Mouse (Mus musculus): Measurements from ENCODE around the gene Rab4b. TPM values are rescaled to one million over a fixed set of nuclear protein-coding genes. Genes with fewer than 3 reads are reported as not detected.

The Rab4b gene
- total RNA-seq, 1 experiment from 2014 or later: 19.0 TPM

DNA sequence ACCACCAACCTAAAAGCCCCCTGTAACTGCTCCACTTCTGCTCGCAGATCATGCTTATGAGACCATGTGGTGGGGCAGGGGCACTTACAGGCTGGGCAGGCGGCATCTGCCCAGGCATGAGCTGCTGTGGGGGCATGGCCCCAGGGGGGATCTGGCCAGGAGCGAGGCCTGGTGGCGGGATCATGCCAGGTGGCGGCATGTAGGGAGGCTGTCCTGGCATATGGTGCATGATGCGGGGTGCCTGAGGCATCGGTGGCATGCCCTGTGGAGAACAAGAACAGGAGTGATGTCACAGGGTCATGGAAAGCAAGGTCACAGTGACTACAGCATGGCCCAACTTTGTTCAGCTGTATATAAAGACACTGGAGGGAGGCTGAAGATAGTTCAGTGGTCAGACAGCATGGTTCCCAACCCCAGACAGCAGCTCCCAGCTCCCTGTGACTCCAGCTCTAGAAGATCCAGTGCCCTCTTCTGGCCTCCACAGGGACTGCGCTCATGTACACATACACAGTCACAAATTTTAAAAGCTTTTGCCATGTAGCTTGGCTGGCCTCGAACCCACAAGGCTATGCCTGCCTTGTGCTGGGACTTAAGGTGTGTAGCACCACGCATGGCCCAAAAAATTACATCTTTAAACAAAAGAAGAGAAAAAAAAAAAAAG is 10.7 kb upstream of the Rab4b start:
- no peak for ATAC-seq (replicated peaks; ENCODE audit: insufficient number of reproducible peaks, low FRiP score, low TSS enrichment, poor library complexity, severe bottlenecking)

GRCm38 (mm10) chr7:27185986-27186385 is 7.3 kb upstream of the Rab4b start:
- no peak for ATAC-seq (replicated peaks; ENCODE audit: insufficient number of reproducible peaks, low FRiP score, low TSS enrichment, poor library complexity, severe bottlenecking)

DNA sequence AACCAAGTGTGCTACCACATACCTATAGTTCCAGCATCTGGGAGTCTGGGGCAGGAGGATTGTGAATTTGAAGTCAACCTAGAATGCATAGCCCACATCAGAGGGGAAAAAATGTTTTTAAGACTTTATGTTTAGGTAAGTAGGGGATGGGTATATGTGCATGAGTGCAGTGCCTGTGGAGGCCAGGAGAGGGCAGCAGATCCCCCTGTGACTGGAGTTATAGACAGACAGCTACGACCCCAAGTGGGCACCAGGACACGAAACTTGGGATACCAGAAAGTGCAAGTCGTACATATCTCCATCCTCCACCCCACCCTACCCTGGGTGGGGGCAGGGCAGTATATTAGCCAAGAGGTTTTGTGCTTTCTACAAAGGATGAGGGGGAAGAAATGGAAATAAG is 6.3 kb upstream of the Rab4b start:
- ATAC-seq (replicated peaks; ENCODE audit: insufficient number of reproducible peaks, low FRiP score, low TSS enrichment, poor library complexity, severe bottlenecking): peak; percentile 47; the same call in 1 of the 2 replicates

DNA sequence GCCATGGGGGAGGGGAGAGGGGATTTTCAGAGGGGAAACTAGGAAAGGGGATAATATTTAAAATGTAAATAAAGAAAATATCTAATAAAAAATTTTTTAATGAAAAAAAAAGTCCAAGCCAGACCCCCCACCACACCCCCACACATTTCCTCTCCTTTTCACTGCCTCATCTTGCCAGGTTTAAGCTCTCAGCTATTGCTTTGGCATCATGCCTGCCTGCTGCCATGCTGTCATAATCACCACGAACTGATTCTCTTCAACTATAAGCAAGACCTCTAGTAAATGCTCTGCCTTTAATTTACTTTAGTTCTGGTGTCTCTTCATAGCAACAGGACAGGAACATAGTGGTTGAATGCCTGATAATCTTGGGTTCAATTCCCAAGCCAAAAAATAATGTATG is 3.8 kb upstream of the Rab4b start:
- ATAC-seq (replicated peaks; ENCODE audit: insufficient number of reproducible peaks, low FRiP score, low TSS enrichment, poor library complexity, severe bottlenecking): no peak

GRCm38 (mm10) chr7:27180837-27181695 is 2.4 kb upstream of the Rab4b start, which contains the start of the genes Gm21983 and Mia:
Gene Gm21983 (minus strand): TSS chr7:27181086.
Gene Mia (minus strand): TSS chr7:27181157.
- ATAC-seq (replicated peaks; ENCODE audit: insufficient number of reproducible peaks, low FRiP score, low TSS enrichment, poor library complexity, severe bottlenecking): no peak

GRCm38 (mm10) chr7:27180036-27180435 is 1.3 kb upstream of the Rab4b start:
- no peak for ATAC-seq (replicated peaks; ENCODE audit: insufficient number of reproducible peaks, low FRiP score, low TSS enrichment, poor library complexity, severe bottlenecking)

DNA sequence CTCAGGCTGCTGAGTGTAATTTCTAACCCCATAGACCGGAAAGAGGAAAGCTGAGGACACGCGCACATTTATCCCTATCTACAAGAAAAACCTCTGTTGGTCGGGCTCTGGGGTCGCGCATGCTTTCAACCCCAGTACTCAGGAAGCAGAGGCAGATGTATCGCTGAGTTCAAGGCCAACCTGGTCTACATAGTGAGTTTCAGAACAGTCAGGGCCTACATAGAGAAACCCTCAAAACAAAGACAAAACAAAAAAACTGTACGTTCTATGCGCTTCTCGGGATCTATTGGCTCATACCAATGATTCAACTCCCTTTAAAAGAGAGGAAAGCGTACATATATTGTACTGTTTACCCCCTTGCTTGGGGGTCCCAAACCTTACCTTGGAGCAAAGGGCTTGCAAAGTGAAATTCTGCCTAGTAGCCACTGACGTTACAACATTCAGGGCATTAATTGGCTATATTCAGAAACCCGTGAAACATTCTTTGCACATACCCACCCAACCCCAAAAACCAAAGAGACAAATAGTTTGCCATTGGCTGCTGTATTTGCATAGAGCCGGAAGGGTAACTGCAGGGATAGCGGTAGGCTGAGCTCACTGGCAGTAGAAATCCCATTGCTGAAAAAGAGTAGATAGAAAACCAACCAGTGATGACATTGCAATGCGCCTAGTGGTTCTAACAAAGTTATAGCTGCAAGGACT is 672 bp upstream of the Rab4b start:
- ATAC-seq (replicated peaks; ENCODE audit: insufficient number of reproducible peaks, low FRiP score, low TSS enrichment, poor library complexity, severe bottlenecking): no peak

DNA sequence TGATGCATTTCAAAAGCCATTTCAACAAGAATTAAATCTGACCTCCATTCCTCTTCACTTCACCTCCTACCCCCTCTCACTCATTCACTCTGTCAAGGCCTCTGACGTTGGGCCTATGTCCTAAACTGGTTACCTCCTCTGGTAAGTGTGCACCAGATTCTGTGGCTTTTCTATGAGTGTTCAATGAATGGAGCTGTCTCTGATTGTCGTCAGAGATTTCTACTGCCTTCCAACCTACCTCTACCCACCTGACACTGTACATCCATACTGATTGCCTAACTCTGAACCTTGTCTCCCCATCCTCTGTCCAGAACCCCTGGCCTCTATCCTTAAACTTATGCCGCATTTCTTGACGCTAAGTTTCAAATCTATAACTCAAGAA is 763 bp downstream of the Rab4b start:
- no peak for ATAC-seq (replicated peaks; ENCODE audit: insufficient number of reproducible peaks, low FRiP score, low TSS enrichment, poor library complexity, severe bottlenecking)

GRCm38 (mm10) chr7:27174896-27175295 is 3.8 kb downstream of the Rab4b start:
- no peak for ATAC-seq (replicated peaks; ENCODE audit: insufficient number of reproducible peaks, low FRiP score, low TSS enrichment, poor library complexity, severe bottlenecking)

DNA sequence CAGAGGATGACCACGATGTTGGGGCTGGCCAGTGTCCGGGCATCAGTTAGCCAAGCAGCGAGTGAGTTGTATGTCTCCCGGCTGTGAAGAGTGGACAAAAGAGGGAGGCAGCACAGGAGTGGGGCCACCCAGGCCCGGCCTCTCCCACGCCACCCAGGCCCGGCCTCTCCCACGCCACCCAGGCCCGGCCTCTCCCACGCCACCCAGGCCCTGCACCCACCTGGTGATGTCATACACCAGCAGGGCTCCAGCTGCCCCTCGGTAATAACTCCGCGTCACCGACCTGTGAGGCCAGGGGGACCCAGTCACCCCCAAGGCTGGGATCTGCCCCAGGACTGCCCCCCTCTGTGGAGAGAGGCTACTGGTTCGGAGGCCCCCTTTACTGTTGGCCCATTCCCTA is 4.2 kb downstream of the Rab4b start:
- ATAC-seq (replicated peaks; ENCODE audit: insufficient number of reproducible peaks, low FRiP score, low TSS enrichment, poor library complexity, severe bottlenecking): no peak

DNA sequence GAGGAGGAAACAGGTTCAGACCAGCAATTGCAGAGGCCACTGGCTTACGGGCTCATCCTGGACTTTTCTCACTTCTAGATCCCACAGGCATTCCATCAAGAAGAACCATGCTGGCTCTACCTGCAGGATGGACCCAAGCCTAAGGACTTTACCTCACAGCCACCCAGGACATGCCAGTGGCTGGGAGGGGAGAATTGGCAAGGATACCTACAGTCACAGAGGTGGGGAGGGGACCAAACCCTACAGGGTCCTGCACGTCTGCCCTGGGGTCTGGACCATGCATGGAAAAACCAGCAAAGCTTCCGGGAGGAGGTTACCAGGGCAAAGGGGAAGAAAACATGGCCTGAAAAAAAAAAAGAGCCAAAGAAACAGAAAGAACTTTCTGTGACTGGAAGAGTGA is 7.7 kb downstream of the Rab4b start:
- no peak for ATAC-seq (replicated peaks; ENCODE audit: insufficient number of reproducible peaks, low FRiP score, low TSS enrichment, poor library complexity, severe bottlenecking)

GRCm38 (mm10) chr7:27168371-27168770 is 10.3 kb downstream of the Rab4b start:
- no peak for ATAC-seq (replicated peaks; ENCODE audit: insufficient number of reproducible peaks, low FRiP score, low TSS enrichment, poor library complexity, severe bottlenecking)

DNA sequence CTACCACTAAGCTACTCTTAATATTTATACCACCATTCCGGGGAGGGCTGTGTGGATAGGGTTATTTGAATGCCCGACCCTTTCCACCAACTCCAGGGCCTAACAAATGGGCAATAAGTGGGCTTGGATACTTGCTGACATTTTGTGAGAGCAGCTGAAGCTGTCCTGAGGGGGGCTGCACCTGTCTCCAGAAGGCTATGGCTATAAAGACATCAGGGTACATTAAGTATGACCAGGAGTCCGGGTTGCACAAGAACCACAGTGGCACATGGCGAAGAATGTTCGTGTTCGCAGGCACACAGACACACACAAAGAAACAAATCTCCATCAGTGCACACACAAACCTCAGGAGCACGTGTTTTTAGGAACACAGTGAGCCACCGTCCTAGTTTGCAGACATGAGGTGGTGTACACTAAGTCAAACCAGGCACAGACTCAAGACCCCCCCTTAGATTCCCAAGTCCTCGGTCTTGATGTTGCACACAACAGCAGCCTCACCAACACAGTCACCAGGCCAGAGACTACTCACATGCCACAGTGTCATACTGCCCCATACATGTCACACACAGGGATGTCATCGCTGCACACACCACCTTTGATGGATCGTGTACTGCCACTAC is 11.1 kb downstream of the Rab4b start:
- no peak for ATAC-seq (replicated peaks; ENCODE audit: insufficient number of reproducible peaks, low FRiP score, low TSS enrichment, poor library complexity, severe bottlenecking)

- peak; percentile 64 for ATAC-seq (replicated peaks; ENCODE audit: insufficient number of reproducible peaks, low FRiP score, low TSS enrichment, poor library complexity, severe bottlenecking)
These were observed 11.9 kb downstream of the Rab4b start, which contains the start of gene Egln2 for GRCm38 (mm10) chr7:27166614-27167474. Gene Egln2 (minus strand): TSS chr7:27166802.

- ATAC-seq (replicated peaks; ENCODE audit: insufficient number of reproducible peaks, low FRiP score, low TSS enrichment, poor library complexity, severe bottlenecking): peak; percentile 32
These were observed 12.5 kb downstream of the Rab4b start for GRCm38 (mm10) chr7:27166229-27166613.

DNA sequence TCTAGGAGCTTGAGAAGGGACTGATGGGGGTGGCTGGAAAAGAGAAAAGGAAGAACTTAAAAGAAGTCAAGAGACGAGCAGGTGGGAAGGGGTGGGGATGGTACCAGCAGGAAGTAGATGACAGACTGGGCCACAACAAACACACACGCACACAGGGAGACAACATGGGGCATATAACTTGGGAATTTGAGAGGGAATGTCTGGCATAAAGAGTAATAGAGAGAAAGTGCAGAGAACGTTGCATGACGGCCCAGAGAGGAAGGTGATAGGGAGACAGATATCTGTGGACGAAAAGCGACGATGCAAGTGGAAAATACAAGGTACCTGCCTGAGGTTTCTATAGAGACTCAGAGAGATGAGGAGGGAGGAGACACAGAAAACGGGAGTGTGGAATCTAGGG is 13.0 kb downstream of the Rab4b start:
- no peak for ATAC-seq (replicated peaks; ENCODE audit: insufficient number of reproducible peaks, low FRiP score, low TSS enrichment, poor library complexity, severe bottlenecking)

GRCm38 (mm10) chr7:27165007-27165655 is 13.6 kb downstream of the Rab4b start:
- ATAC-seq (replicated peaks; ENCODE audit: insufficient number of reproducible peaks, low FRiP score, low TSS enrichment, poor library complexity, severe bottlenecking): no peak

All from monocyte, adult 5-6 weeks (primary cell).